Mouse (Mus musculus): Measurements from ENCODE around the gene Ghsr. TPM values are rescaled to one million over a fixed set of nuclear protein-coding genes. Genes with fewer than 3 reads are reported as not detected.

Ghsr gene
- not detected in 2 replicates for polyA plus RNA-seq (2014; fragmentation: Nextera tagmentation; extraction: Ambion mirVana)

- Histone ChIP-seq H3K4me3 (ENCODE audit: low read depth, low read length) (peak within 1 kb of the TSS; percentile 27), H3K36me3 (ENCODE audit: control insufficient read depth, insufficient read depth, low read length) (no peaks in the 10 kb centered on the region), H3K9ac (ENCODE audit: low read depth, low read length) (no peak within 1 kb of the TSS), H3K4me1 (ENCODE audit: control insufficient read depth, insufficient read depth, low read length) (peaks cover 6% of the 10 kb centered on the region), H3K27me3 (replicated peaks; ENCODE audit: control insufficient read depth, insufficient read depth, low read length) (peaks cover 56% of the 10 kb centered on the region), H3K27ac (replicated peaks; ENCODE audit: low read depth, low read length) (no peak within 1 kb of the TSS), H3K9me3 (ENCODE audit: control insufficient read depth, low read length) (no peaks in the 10 kb centered on the region), H3K4me2 (ENCODE audit: low read depth, low read length) (peak within 1 kb of the TSS; percentile 43)
- WGBS, result 4% methylated on average over 19 of the region's 19 CpGs
- no peak for DNase-seq (ENCODE audit: low spot score)
- no peak for ATAC-seq (ENCODE audit: low read depth)
These were observed at the start of gene Ghsr for GRCm38 (mm10) chr3:27371276-27371621. Gene Ghsr (plus strand): TSS chr3:27371351.

- Histone ChIP-seq H3K36me3 (ENCODE audit: control insufficient read depth, insufficient read depth, low read length) (no peaks in the 10 kb centered on the region), H3K27ac (replicated peaks; ENCODE audit: low read depth, low read length) (no peak overlapping the region), H3K4me3 (ENCODE audit: low read depth, low read length) (no peak overlapping the region), H3K4me1 (ENCODE audit: control insufficient read depth, insufficient read depth, low read length) (no peaks in the 10 kb centered on the region; the same call in 1 of the 2 replicates), H3K4me2 (ENCODE audit: low read depth, low read length) (no peak overlapping the region), H3K9ac (ENCODE audit: low read depth, low read length) (no peak overlapping the region), H3K27me3 (replicated peaks; ENCODE audit: control insufficient read depth, insufficient read depth, low read length) (no peaks in the 10 kb centered on the region), H3K9me3 (ENCODE audit: control insufficient read depth, low read length) (no peaks in the 10 kb centered on the region)
- DNase-seq (ENCODE audit: low spot score) (no peak), ATAC-seq (ENCODE audit: low read depth) (no peak)
- 73% methylated on average over 9 of the region's 9 CpGs for WGBS
These were observed 48.6 kb upstream of the Ghsr start for GRCm38 (mm10) chr3:27322591-27322990.

GRCm38 (mm10) chr3:27323551-27323950 lies 47.6 kb upstream of the Ghsr start:
- ATAC-seq (ENCODE audit: low read depth) (no peak), DNase-seq (ENCODE audit: low spot score) (no peak)
- no peak overlapping the region for H3K27ac ChIP-seq (replicated peaks; ENCODE audit: low read depth, low read length)
- no peaks in the 10 kb centered on the region; the same call in 1 of the 2 replicates for H3K4me1 ChIP-seq (ENCODE audit: control insufficient read depth, insufficient read depth, low read length)
- H3K9ac ChIP-seq (ENCODE audit: low read depth, low read length), result no peak overlapping the region
- H3K36me3 ChIP-seq (ENCODE audit: control insufficient read depth, insufficient read depth, low read length), result no peaks in the 10 kb centered on the region
- no peak overlapping the region for H3K4me2 ChIP-seq (ENCODE audit: low read depth, low read length)
- no peak overlapping the region for H3K4me3 ChIP-seq (ENCODE audit: low read depth, low read length)
- no peaks in the 10 kb centered on the region for H3K9me3 ChIP-seq (ENCODE audit: control insufficient read depth, low read length)
- no peaks in the 10 kb centered on the region for H3K27me3 ChIP-seq (replicated peaks; ENCODE audit: control insufficient read depth, insufficient read depth, low read length)
- WGBS, result 54% methylated on average over 5 of the region's 5 CpGs

GRCm38 (mm10) chr3:27326633-27327191 lies 44.4 kb upstream of the Ghsr start:
- WGBS, result 47% methylated on average over 4 of the region's 4 CpGs
- Histone ChIP-seq H3K27ac (replicated peaks; ENCODE audit: low read depth, low read length) (no peak overlapping the region), H3K9ac (ENCODE audit: low read depth, low read length) (no peak overlapping the region), H3K4me2 (ENCODE audit: low read depth, low read length) (no peak overlapping the region), H3K27me3 (replicated peaks; ENCODE audit: control insufficient read depth, insufficient read depth, low read length) (no peaks in the 10 kb centered on the region), H3K9me3 (ENCODE audit: control insufficient read depth, low read length) (no peaks in the 10 kb centered on the region), H3K36me3 (ENCODE audit: control insufficient read depth, insufficient read depth, low read length) (no peaks in the 10 kb centered on the region), H3K4me1 (ENCODE audit: control insufficient read depth, insufficient read depth, low read length) (no peaks in the 10 kb centered on the region; the same call in 1 of the 2 replicates), H3K4me3 (ENCODE audit: low read depth, low read length) (no peak overlapping the region)
- DNase-seq (ENCODE audit: low spot score) (peak; percentile 57), ATAC-seq (ENCODE audit: low read depth) (peak; percentile 44; the same call in 1 of the 2 replicates)

- Histone ChIP-seq H3K4me2 (ENCODE audit: low read depth, low read length) (no peak overlapping the region), H3K36me3 (ENCODE audit: control insufficient read depth, insufficient read depth, low read length) (no peaks in the 10 kb centered on the region), H3K9me3 (ENCODE audit: control insufficient read depth, low read length) (no peaks in the 10 kb centered on the region), H3K9ac (ENCODE audit: low read depth, low read length) (no peak overlapping the region), H3K4me1 (ENCODE audit: control insufficient read depth, insufficient read depth, low read length) (no peaks in the 10 kb centered on the region), H3K4me3 (ENCODE audit: low read depth, low read length) (no peak overlapping the region), H3K27me3 (replicated peaks; ENCODE audit: control insufficient read depth, insufficient read depth, low read length) (no peaks in the 10 kb centered on the region), H3K27ac (replicated peaks; ENCODE audit: low read depth, low read length) (no peak overlapping the region)
- WGBS, result 95% methylated on average over 5 of the region's 5 CpGs
- ATAC-seq (ENCODE audit: low read depth), result no peak
- no peak for DNase-seq (ENCODE audit: low spot score)
These were observed 40.4 kb upstream of the Ghsr start for GRCm38 (mm10) chr3:27330706-27331105.

- no peak overlapping the region for H3K27ac ChIP-seq (replicated peaks; ENCODE audit: low read depth, low read length)
- no peaks in the 10 kb centered on the region for H3K27me3 ChIP-seq (replicated peaks; ENCODE audit: control insufficient read depth, insufficient read depth, low read length)
- no peak for ATAC-seq (ENCODE audit: low read depth)
- H3K9ac ChIP-seq (ENCODE audit: low read depth, low read length), result no peak overlapping the region
- H3K4me1 ChIP-seq (ENCODE audit: control insufficient read depth, insufficient read depth, low read length), result no peaks in the 10 kb centered on the region
- H3K4me3 ChIP-seq (ENCODE audit: low read depth, low read length), result no peak overlapping the region
- H3K36me3 ChIP-seq (ENCODE audit: control insufficient read depth, insufficient read depth, low read length), result no peaks in the 10 kb centered on the region
- H3K9me3 ChIP-seq (ENCODE audit: control insufficient read depth, low read length), result no peaks in the 10 kb centered on the region
- DNase-seq (ENCODE audit: low spot score), result peak; percentile 61
- WGBS, result 31% methylated on average over 6 of the region's 6 CpGs
- H3K4me2 ChIP-seq (ENCODE audit: low read depth, low read length), result no peak overlapping the region
These were observed 32.7 kb upstream of the Ghsr start for GRCm38 (mm10) chr3:27338437-27338836.

GRCm38 (mm10) chr3:27338887-27339286 lies 32.3 kb upstream of the Ghsr start:
- H3K4me2 ChIP-seq (ENCODE audit: low read depth, low read length), result no peak overlapping the region
- DNase-seq (ENCODE audit: low spot score), result no peak
- no peaks in the 10 kb centered on the region for H3K27me3 ChIP-seq (replicated peaks; ENCODE audit: control insufficient read depth, insufficient read depth, low read length)
- no peak overlapping the region for H3K27ac ChIP-seq (replicated peaks; ENCODE audit: low read depth, low read length)
- H3K36me3 ChIP-seq (ENCODE audit: control insufficient read depth, insufficient read depth, low read length), result no peaks in the 10 kb centered on the region
- H3K4me1 ChIP-seq (ENCODE audit: control insufficient read depth, insufficient read depth, low read length), result no peaks in the 10 kb centered on the region
- 41% methylated on average over 3 of the region's 3 CpGs for WGBS
- no peak for ATAC-seq (ENCODE audit: low read depth)
- no peak overlapping the region for H3K4me3 ChIP-seq (ENCODE audit: low read depth, low read length)
- H3K9ac ChIP-seq (ENCODE audit: low read depth, low read length), result no peak overlapping the region
- H3K9me3 ChIP-seq (ENCODE audit: control insufficient read depth, low read length), result no peaks in the 10 kb centered on the region

GRCm38 (mm10) chr3:27340757-27341156 lies 30.4 kb upstream of the Ghsr start:
- WGBS, result 81% methylated on average over 5 of the region's 5 CpGs
- Histone ChIP-seq H3K36me3 (ENCODE audit: control insufficient read depth, insufficient read depth, low read length) (no peaks in the 10 kb centered on the region), H3K4me1 (ENCODE audit: control insufficient read depth, insufficient read depth, low read length) (no peaks in the 10 kb centered on the region), H3K27ac (replicated peaks; ENCODE audit: low read depth, low read length) (no peak overlapping the region), H3K9ac (ENCODE audit: low read depth, low read length) (no peak overlapping the region), H3K4me2 (ENCODE audit: low read depth, low read length) (no peak overlapping the region), H3K27me3 (replicated peaks; ENCODE audit: control insufficient read depth, insufficient read depth, low read length) (no peaks in the 10 kb centered on the region), H3K4me3 (ENCODE audit: low read depth, low read length) (no peak overlapping the region), H3K9me3 (ENCODE audit: control insufficient read depth, low read length) (no peaks in the 10 kb centered on the region)
- no peak for DNase-seq (ENCODE audit: low spot score)
- ATAC-seq (ENCODE audit: low read depth), result no peak

- 65% methylated on average over 5 of the region's 6 CpGs for WGBS
- no peaks in the 10 kb centered on the region for H3K9me3 ChIP-seq (ENCODE audit: control insufficient read depth, low read length)
- no peaks in the 10 kb centered on the region for H3K27me3 ChIP-seq (replicated peaks; ENCODE audit: control insufficient read depth, insufficient read depth, low read length)
- H3K4me2 ChIP-seq (ENCODE audit: low read depth, low read length), result no peak overlapping the region
- H3K27ac ChIP-seq (replicated peaks; ENCODE audit: low read depth, low read length), result no peak overlapping the region
- DNase-seq (ENCODE audit: low spot score) (no peak), ATAC-seq (ENCODE audit: low read depth) (no peak)
- H3K4me1 ChIP-seq (ENCODE audit: control insufficient read depth, insufficient read depth, low read length), result no peaks in the 10 kb centered on the region
- H3K9ac ChIP-seq (ENCODE audit: low read depth, low read length), result no peak overlapping the region
- no peak overlapping the region for H3K4me3 ChIP-seq (ENCODE audit: low read depth, low read length)
- H3K36me3 ChIP-seq (ENCODE audit: control insufficient read depth, insufficient read depth, low read length), result no peaks in the 10 kb centered on the region
These were observed 28.7 kb upstream of the Ghsr start for GRCm38 (mm10) chr3:27342462-27342861.
